Mouse (Mus musculus): ENCODE measurements around the gene Olfr502. TPM values are rescaled to one million over a fixed set of nuclear protein-coding genes. Genes with fewer than 3 reads are reported as not detected.
"Not testable (repeated sequence)": the region's sequence is repeated elsewhere in the genome, so short reads cannot be mapped to it uniquely, and the experiment has no call there.

The Olfr502 gene
- not detected in 2 replicates for polyA plus RNA-seq (2014; fragmentation: Nextera tagmentation; extraction: Ambion mirVana)

GRCm38 (mm10) chr7:108524965-108525364 is at the start of gene Olfr502:
Olfr502 (minus strand) TSS chr7:108525065.
- 83% methylated on average over 1 of the region's 1 CpGs for WGBS

GRCm38 (mm10) chr7:108565693-108566092 is 40.8 kb upstream of the Olfr502 start, which contains the start of gene Olfr504:
Olfr504 (minus strand) TSS chr7:108565793.
- ATAC-seq (ENCODE audit: low FRiP score, low TSS enrichment) (no peak), DNase-seq (no peak)
- no peak within 1 kb of the TSS for H3K9ac ChIP-seq (replicated peaks; ENCODE audit: low read length)
- no peak within 1 kb of the TSS for H3K4me3 ChIP-seq (replicated peaks; ENCODE audit: low read depth, low read length)
- H3K36me3 ChIP-seq (ENCODE audit: control insufficient read depth, insufficient read depth, low read length), result no peaks in the 10 kb centered on the region
- no peak within 1 kb of the TSS for H3K27ac ChIP-seq (replicated peaks; ENCODE audit: low read depth, low read length)
- H3K4me2 ChIP-seq (ENCODE audit: low read length), result no peak within 1 kb of the TSS
- H3K4me1 ChIP-seq (ENCODE audit: control insufficient read depth, insufficient read depth, low read length), result no peaks in the 10 kb centered on the region
- 81% methylated on average over 1 of the region's 1 CpGs for WGBS
- no peaks in the 10 kb centered on the region for H3K9me3 ChIP-seq (ENCODE audit: control insufficient read depth, low read length)
- H3K27me3 ChIP-seq (ENCODE audit: control insufficient read depth, insufficient read depth, low read length), result no peaks in the 10 kb centered on the region

More at GRCm38 (mm10) chr7:108524965-108525364, at the start of gene Olfr502:
- H3K4me2 ChIP-seq (ENCODE audit: low read length), result no peak within 1 kb of the TSS
- no peak within 1 kb of the TSS for H3K27ac ChIP-seq (replicated peaks; ENCODE audit: low read depth, low read length)
- no peak for DNase-seq
- no peak within 1 kb of the TSS for H3K4me3 ChIP-seq (replicated peaks; ENCODE audit: low read depth, low read length)
- H3K9me3 ChIP-seq (ENCODE audit: control insufficient read depth, low read length), result no peaks in the 10 kb centered on the region
- H3K27me3 ChIP-seq (ENCODE audit: control insufficient read depth, insufficient read depth, low read length), result no peaks in the 10 kb centered on the region
- H3K4me1 ChIP-seq (ENCODE audit: control insufficient read depth, insufficient read depth, low read length), result no peaks in the 10 kb centered on the region
- no peak within 1 kb of the TSS for H3K9ac ChIP-seq (replicated peaks; ENCODE audit: low read length)
- no peak for ATAC-seq (ENCODE audit: low FRiP score, low TSS enrichment)
- H3K36me3 ChIP-seq (ENCODE audit: control insufficient read depth, insufficient read depth, low read length), result no peaks in the 10 kb centered on the region

- not testable (repeated sequence) for H3K27me3 ChIP-seq (ENCODE audit: control insufficient read depth, insufficient read depth, low read length); ATAC-seq (ENCODE audit: low FRiP score, low TSS enrichment); H3K9me3 ChIP-seq (ENCODE audit: control insufficient read depth, low read length); H3K36me3 ChIP-seq (ENCODE audit: control insufficient read depth, insufficient read depth, low read length); H3K4me3 ChIP-seq (replicated peaks; ENCODE audit: low read depth, low read length); DNase-seq; H3K9ac ChIP-seq (replicated peaks; ENCODE audit: low read length); H3K4me1 ChIP-seq (ENCODE audit: control insufficient read depth, insufficient read depth, low read length); H3K27ac ChIP-seq (replicated peaks; ENCODE audit: low read depth, low read length); H3K4me2 ChIP-seq (ENCODE audit: low read length)
- WGBS, result 52% methylated on average over 1 of the region's 1 CpGs
These were observed 19.4 kb upstream of the Olfr502 start, which contains the start of gene Olfr503 for GRCm38 (mm10) chr7:108544227-108544626. Olfr503 (plus strand) TSS chr7:108544527.

GRCm38 (mm10) chr7:108542416-108542815 is 17.6 kb upstream of the Olfr502 start:
- Histone ChIP-seq H3K27me3 (ENCODE audit: control insufficient read depth, insufficient read depth, low read length) (no peaks in the 10 kb centered on the region), H3K9me3 (ENCODE audit: control insufficient read depth, low read length) (no peaks in the 10 kb centered on the region)
- WGBS, result 87% methylated on average over 13 of the region's 13 CpGs

More at GRCm38 (mm10) chr7:108542416-108542815, 17.6 kb upstream of the Olfr502 start:
- no peak for DNase-seq
- no peaks in the 10 kb centered on the region for H3K4me1 ChIP-seq (ENCODE audit: control insufficient read depth, insufficient read depth, low read length)
- H3K4me3 ChIP-seq (replicated peaks; ENCODE audit: low read depth, low read length), result no peak overlapping the region
- H3K9ac ChIP-seq (replicated peaks; ENCODE audit: low read length), result no peak overlapping the region
- no peak overlapping the region for H3K4me2 ChIP-seq (ENCODE audit: low read length)
- H3K36me3 ChIP-seq (ENCODE audit: control insufficient read depth, insufficient read depth, low read length), result no peaks in the 10 kb centered on the region
- H3K27ac ChIP-seq (replicated peaks; ENCODE audit: low read depth, low read length), result no peak overlapping the region
- ATAC-seq (ENCODE audit: low FRiP score, low TSS enrichment), result no peak

Other genes starting within 250 kb of the Olfr502 start
- not detected in 2 replicates for gene Olfr490, start 236.1 kb downstream of the Olfr502 start, polyA plus RNA-seq (2014; fragmentation: Nextera tagmentation; extraction: Ambion mirVana)
- not detected in 2 replicates for gene Olfr491, start 211.6 kb downstream of the Olfr502 start, polyA plus RNA-seq (2014; fragmentation: Nextera tagmentation; extraction: Ambion mirVana)
- gene Olfr492, start 201.4 kb downstream of the Olfr502 start, polyA plus RNA-seq (2014; fragmentation: Nextera tagmentation; extraction: Ambion mirVana), result not detected in 2 replicates
- gene Olfr493, start 178.1 kb downstream of the Olfr502 start, polyA plus RNA-seq (2014; fragmentation: Nextera tagmentation; extraction: Ambion mirVana), result not detected in 2 replicates
- gene Olfr494, start 159.7 kb downstream of the Olfr502 start, polyA plus RNA-seq (2014; fragmentation: Nextera tagmentation; extraction: Ambion mirVana), result not detected in 2 replicates
- gene Olfr495, start 131.9 kb downstream of the Olfr502 start, polyA plus RNA-seq (2014; fragmentation: Nextera tagmentation; extraction: Ambion mirVana), result not detected in 2 replicates
- gene Olfr497, start 104.6 kb downstream of the Olfr502 start, polyA plus RNA-seq (2014; fragmentation: Nextera tagmentation; extraction: Ambion mirVana), result not detected in 2 replicates
- not detected in 2 replicates for gene Olfr498, start 59.7 kb downstream of the Olfr502 start, polyA plus RNA-seq (2014; fragmentation: Nextera tagmentation; extraction: Ambion mirVana)
- not detected in 2 replicates for gene Olfr503, start 19.5 kb upstream of the Olfr502 start, polyA plus RNA-seq (2014; fragmentation: Nextera tagmentation; extraction: Ambion mirVana)
- gene Olfr504, start 40.7 kb upstream of the Olfr502 start, polyA plus RNA-seq (2014; fragmentation: Nextera tagmentation; extraction: Ambion mirVana), result not detected in 2 replicates
- gene Olfr506, start 85.7 kb upstream of the Olfr502 start, polyA plus RNA-seq (2014; fragmentation: Nextera tagmentation; extraction: Ambion mirVana), result not detected in 2 replicates
- gene Olfr507, start 96.7 kb upstream of the Olfr502 start, polyA plus RNA-seq (2014; fragmentation: Nextera tagmentation; extraction: Ambion mirVana), result not detected in 2 replicates
- gene Olfr508, start 104.9 kb upstream of the Olfr502 start, polyA plus RNA-seq (2014; fragmentation: Nextera tagmentation; extraction: Ambion mirVana), result not detected in 2 replicates
- gene Olfr509, start 126.8 kb upstream of the Olfr502 start, polyA plus RNA-seq (2014; fragmentation: Nextera tagmentation; extraction: Ambion mirVana), result 0.05 TPM in 1 of 2 replicates, not detected in the other
- gene Olfr510, start 141.4 kb upstream of the Olfr502 start, polyA plus RNA-seq (2014; fragmentation: Nextera tagmentation; extraction: Ambion mirVana), result not detected in 2 replicates
- not detected in 2 replicates for gene Olfr512, start 188.3 kb upstream of the Olfr502 start, polyA plus RNA-seq (2014; fragmentation: Nextera tagmentation; extraction: Ambion mirVana)
- not detected in 2 replicates for gene Olfr513, start 225.9 kb upstream of the Olfr502 start, polyA plus RNA-seq (2014; fragmentation: Nextera tagmentation; extraction: Ambion mirVana)